Mouse (Mus musculus) heart, postnatal 10 days (tissue): ENCODE results near the gene Aph1a. TPM values are rescaled to one million over a fixed set of nuclear protein-coding genes. Genes with fewer than 3 reads are reported as not detected.

Experiments
- DNase-seq, 2 experiments: peaks; one replicate each; pipeline ENCODE4 v3.0.0; 2021
- intact Hi-C: fragments of 180-260 bp; cut with DNase I; formaldehyde crosslinking; loops from one replicate; pipeline ENCODE4 v1.15.1; 2025
- total RNA-seq, 2 experiments: library from RNA; stranded (reverse); gene quantifications; 2 replicates each; pipeline ENCODE4 v1.2.3; 2021

Aph1a gene
- total RNA-seq, 2 experiments from 2014 or later: 147 to 151 TPM

GRCm38 (mm10) chr3:95942749-95943148, 49.0 kb downstream of the Aph1a start:
- intact Hi-C loops: no loop called here

GRCm38 (mm10) chr3:95943226-95943625, 49.5 kb downstream of the Aph1a start:
- intact Hi-C loops: no loop called here
- no peak for DNase-seq

More at GRCm38 (mm10) chr3:95942749-95943148, 49.0 kb downstream of the Aph1a start:
- no peak for DNase-seq

- intact Hi-C loops: no loop called here
- no peak for DNase-seq
Observed at GRCm38 (mm10) chr3:95944742-95945141, 51.0 kb downstream of the Aph1a start.

GRCm38 (mm10) chr3:95945731-95946240, 52.0 kb downstream of the Aph1a start:
- intact Hi-C loops: no loop called here
- no peak for DNase-seq

Other genes starting within 250 kb of the Aph1a start
- gene Mcl1, start 235.2 kb upstream of the Aph1a start, total RNA-seq: 100 to 1,000 TPM; 147 to 161 TPM
- gene Adamtsl4, start 206.1 kb upstream of the Aph1a start, total RNA-seq: 10 to 100 TPM; 32.2 to 37.4 TPM
- gene Ecm1, start 154.4 kb upstream of the Aph1a start, total RNA-seq: 10 to 100 TPM; 49.2 to 59.2 TPM
- gene Tars2, start 133.8 kb upstream of the Aph1a start, total RNA-seq: 10 to 100 TPM; 33.5 to 39.6 TPM
- 10 to 100 TPM; 51.4 to 53.4 TPM for gene Rprd2, start 75.1 kb upstream of the Aph1a start, total RNA-seq
- 10 to 100 TPM; 22.7 to 23.4 TPM for gene Prpf3, start 38.1 kb upstream of the Aph1a start, total RNA-seq
- gene Mrps21, start 22.4 kb upstream of the Aph1a start, total RNA-seq: 100 to 1,000 TPM; 269 to 279 TPM
- gene Ciart, start 11.7 kb upstream of the Aph1a start, total RNA-seq: 1 to 10 TPM; 2.2 to 2.9 TPM
- gene BC028528, start 2.0 kb upstream of the Aph1a start, total RNA-seq: 10 to 100 TPM; 26.1 to 38.7 TPM
- gene Car14, start 10.7 kb downstream of the Aph1a start, total RNA-seq: 100 to 1,000 TPM; 142 to 150 TPM
- 100 to 1,000 TPM; 102 to 109 TPM for gene Anp32e, start 35.3 kb downstream of the Aph1a start, total RNA-seq
- gene Plekho1, start 102.0 kb downstream of the Aph1a start, total RNA-seq: 100 to 1,000 TPM; 111 to 118 TPM
- gene Vps45, start 164.5 kb downstream of the Aph1a start, total RNA-seq: 10 to 100 TPM; 24.7 to 34.4 TPM
- 10 to 100 TPM; 50.9 to 51.0 TPM for gene Otud7b, start 210.6 kb downstream of the Aph1a start, total RNA-seq